Mouse (Mus musculus) kidney, embryonic 14.5 days (tissue): ENCODE results near the gene Tmem8. TPM values are rescaled to one million over a fixed set of nuclear protein-coding genes. Genes with fewer than 3 reads are reported as not detected.

Source experiments
- ATAC-seq: fragments of 200-750 bp; cut with Nextera tagmentation; 2 replicates; pipeline ENCODE4 v1.8.0; 2017; ENCODE audit warnings: moderate number of reproducible peaks, mild to moderate bottlenecking, moderate TSS enrichment, moderate library complexity; ENCODE audit not compliant: low FRiP score, low TSS enrichment
- H3K27ac ChIP-seq: fragments of 300-500 bp; sonication (generic); 2 replicates; pipeline ENCODE4 v1.5.1; 2014; ENCODE audit warnings: low read depth, mild to moderate bottlenecking, low read length, moderate library complexity, mixed read lengths
- H3K27me3 ChIP-seq: fragments of 300-500 bp; sonication (generic); 2 replicates; pipeline ENCODE4 v1.6.1; 2014; ENCODE audit warnings: mild to moderate bottlenecking, low read length; ENCODE audit not compliant: control insufficient read depth, insufficient read depth
- H3K36me3 ChIP-seq: fragments of 300-500 bp; sonication (generic); 2 replicates; pipeline ENCODE4 v1.6.1; 2014; ENCODE audit warnings: low read length, mixed read lengths; ENCODE audit not compliant: control insufficient read depth, insufficient read depth
- H3K4me1 ChIP-seq: fragments of 300-500 bp; sonication (generic); 2 replicates; pipeline ENCODE4 v1.6.1; 2014; ENCODE audit warnings: low read length, mixed read lengths; ENCODE audit not compliant: control insufficient read depth, insufficient read depth
- H3K4me2 ChIP-seq: fragments of 300-500 bp; sonication (generic); replicated peaks from 2 replicates; pipeline ENCODE4 v1.6.1; 2014; ENCODE audit warnings: low read depth, mild to moderate bottlenecking, low read length
- H3K4me3 ChIP-seq: fragments of 300-500 bp; sonication (generic); 2 replicates; pipeline ENCODE4 v1.5.1; 2014; ENCODE audit warnings: mild to moderate bottlenecking, low read length
- H3K9ac ChIP-seq: fragments of 300-500 bp; sonication (generic); 2 replicates; pipeline ENCODE4 v1.6.1; 2014; ENCODE audit warnings: low read depth, mild to moderate bottlenecking, low read length, moderate library complexity
- H3K9me3 ChIP-seq: fragments of 300-500 bp; sonication (generic); 2 replicates; pipeline ENCODE4 v1.6.1; 2016; ENCODE audit warnings: low read length; ENCODE audit not compliant: control insufficient read depth
- WGBS: fragments of 180-500 bp; shearing (Covaris S2); extraction: QIAGEN DNeasy Blood & Tissue Kit; methylation state at CpG from one replicate; pipeline ENCODE4 v1.1.7; 2014; 5-methylcytosine and 5-hydroxymethylcytosine counted together
- polyA plus RNA-seq: library from polyadenylated mRNA; unstranded; fragments of >200 nt; fragmentation: Nextera tagmentation; extraction: Ambion mirVana; gene quantifications from 2 replicates; pipeline ENCODE4 v1.2.1, GENCODE M21; 2014

Tmem8 gene
- polyA plus RNA-seq, 1 experiment from 2014 or later = 2.5 TPM

DNA sequence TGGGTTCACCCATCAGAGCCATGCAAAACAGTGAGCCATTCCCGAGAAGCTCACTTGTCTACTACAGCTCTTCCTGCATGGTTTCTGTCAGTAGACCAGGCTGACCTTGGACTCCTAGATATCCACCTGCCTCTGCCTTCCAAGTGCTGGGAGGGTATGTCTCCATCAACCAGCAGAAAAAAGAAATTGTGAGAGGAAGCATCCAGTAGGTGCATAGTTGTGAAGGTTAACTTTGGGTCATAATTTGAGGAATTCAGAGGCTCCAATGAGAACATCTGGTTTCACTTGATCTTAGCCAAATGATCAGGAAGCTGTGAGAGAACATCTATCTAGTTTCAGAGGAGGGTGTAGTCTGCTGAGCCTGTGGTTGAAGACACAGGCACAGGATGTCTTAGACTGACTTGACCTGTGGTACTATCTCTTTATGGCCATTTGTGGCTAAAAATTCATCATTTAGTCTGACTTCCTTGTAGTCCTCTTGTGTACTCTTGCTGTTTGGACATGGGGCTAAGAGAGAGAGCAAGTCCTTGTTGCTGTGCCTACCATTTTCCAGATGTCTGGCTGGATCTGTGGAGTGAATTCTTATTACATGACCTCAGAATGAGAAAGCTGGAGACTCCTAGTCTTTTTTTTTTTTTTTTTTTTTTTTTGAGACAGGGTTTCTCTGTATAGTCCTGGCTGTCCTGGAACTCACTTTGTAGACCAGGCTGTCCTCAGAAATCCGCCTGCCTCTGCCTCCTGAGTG lies 39.0 kb downstream of the Tmem8 start:
- Histone ChIP-seq H3K4me1 (no peaks in the 10 kb centered on the region), H3K27me3 (no peaks in the 10 kb centered on the region), H3K9ac (no peak overlapping the region), H3K4me2 (no peak overlapping the region), H3K27ac (no peak overlapping the region), H3K9me3 (no peaks in the 10 kb centered on the region), H3K36me3 (peaks cover 40% of the 10 kb centered on the region), H3K4me3 (no peak overlapping the region)
- ATAC-seq = no peak
- 96% methylated on average over 2 of the region's 2 CpGs for WGBS

DNA sequence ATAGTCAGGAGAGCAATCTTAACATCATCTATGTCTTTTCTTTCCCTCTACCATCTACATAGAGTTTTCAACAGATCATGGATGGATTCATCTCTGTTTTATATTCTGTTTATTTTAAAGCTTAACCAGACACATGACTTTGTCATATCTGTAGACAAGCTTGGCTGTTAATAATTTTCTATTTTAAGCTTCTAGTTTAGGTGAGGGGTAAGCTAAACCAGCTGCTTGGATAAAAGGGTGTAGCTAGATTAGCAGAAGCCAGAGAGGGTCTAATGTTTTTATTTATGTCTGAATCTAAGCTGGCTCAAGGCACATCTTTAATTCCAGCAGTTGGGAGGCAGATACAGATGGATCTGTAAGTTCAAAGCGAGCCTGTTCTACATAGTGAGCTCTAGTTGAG lies 49.6 kb downstream of the Tmem8 start:
- Histone ChIP-seq H3K4me2 (no peak overlapping the region), H3K27ac (no peak overlapping the region), H3K4me3 (no peak overlapping the region), H3K27me3 (no peaks in the 10 kb centered on the region), H3K9ac (no peak overlapping the region), H3K4me1 (no peaks in the 10 kb centered on the region), H3K36me3 (no peaks in the 10 kb centered on the region; the same call in 1 of the 2 replicates), H3K9me3 (no peaks in the 10 kb centered on the region)
- ATAC-seq = no peak
- 83% methylated on average over 1 of the region's 1 CpGs for WGBS

DNA sequence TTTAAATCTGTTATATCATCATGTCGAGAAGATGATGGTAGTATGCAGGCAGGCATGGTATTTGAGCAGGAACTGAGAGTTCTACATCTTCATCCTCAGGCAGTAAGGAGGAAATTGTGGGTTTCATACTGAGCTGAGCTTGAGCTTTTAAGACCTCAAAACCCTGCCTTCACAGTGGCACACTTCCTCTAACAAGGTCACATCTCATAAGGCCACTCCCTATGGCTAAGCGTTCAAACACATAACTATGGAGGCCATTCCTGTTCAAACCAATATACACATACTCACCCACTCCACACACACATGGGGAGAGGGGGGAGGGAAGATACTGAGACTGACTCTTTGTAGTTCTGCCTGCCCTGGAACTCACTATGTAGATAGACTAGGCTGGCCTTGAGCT lies 54.9 kb downstream of the Tmem8 start:
- WGBS = 89% methylated on average over 2 of the region's 2 CpGs
- Histone ChIP-seq H3K36me3 (peaks cover 4% of the 10 kb centered on the region; the same call in 1 of the 2 replicates), H3K27ac (no peak overlapping the region), H3K27me3 (no peaks in the 10 kb centered on the region), H3K9me3 (no peaks in the 10 kb centered on the region), H3K4me3 (no peak overlapping the region), H3K9ac (no peak overlapping the region), H3K4me2 (no peak overlapping the region), H3K4me1 (no peaks in the 10 kb centered on the region)
- ATAC-seq = no peak

Other genes starting within 250 kb of the Tmem8 start
- gene Mcrip2, start 244.5 kb upstream of the Tmem8 start, polyA plus RNA-seq = 40.0 and 41.4 TPM in 2 replicates
- gene Mettl26, start 238.2 kb upstream of the Tmem8 start, polyA plus RNA-seq = 83.9 and 85.3 TPM in 2 replicates
- 0.99 and 1.2 TPM in 2 replicates for gene Wfikkn1, start 232.4 kb upstream of the Tmem8 start, polyA plus RNA-seq
- gene Rab40c, start 193.6 kb upstream of the Tmem8 start, polyA plus RNA-seq = 17.2 and 20.4 TPM in 2 replicates
- 51.5 and 77.2 TPM in 2 replicates for gene Pigq, start 168.4 kb upstream of the Tmem8 start, polyA plus RNA-seq
- 0.28 and 0.43 TPM in 2 replicates for gene Nhlrc4, start 168.3 kb upstream of the Tmem8 start, polyA plus RNA-seq
- gene A930017K11Rik, start 160.7 kb upstream of the Tmem8 start, polyA plus RNA-seq = 2.8 and 4.4 TPM in 2 replicates
- gene Capn15, start 127.5 kb upstream of the Tmem8 start, polyA plus RNA-seq = 27.1 and 35.3 TPM in 2 replicates
- gene Rab11fip3, start 43.7 kb upstream of the Tmem8 start, polyA plus RNA-seq = 15.0 and 24.2 TPM in 2 replicates
- 24.6 and 35.1 TPM in 2 replicates for gene Decr2, start 23.0 kb upstream of the Tmem8 start, polyA plus RNA-seq
- 107 and 146 TPM in 2 replicates for gene Nme4, start 17.7 kb upstream of the Tmem8 start, polyA plus RNA-seq
- 225 and 241 TPM in 2 replicates for gene Mrpl28, start 10.2 kb downstream of the Tmem8 start, polyA plus RNA-seq
- gene Axin1, start 25.4 kb downstream of the Tmem8 start, polyA plus RNA-seq = 8.9 and 10.2 TPM in 2 replicates
- 0.38 and 0.46 TPM in 2 replicates for gene Pdia2, start 85.8 kb downstream of the Tmem8 start, polyA plus RNA-seq
- gene Rgs11, start 89.7 kb downstream of the Tmem8 start, polyA plus RNA-seq = 5.2 and 5.9 TPM in 2 replicates
- gene Arhgdig, start 94.5 kb downstream of the Tmem8 start, polyA plus RNA-seq = 6.3 and 6.9 TPM in 2 replicates
- 27.9 and 40.4 TPM in 2 replicates for gene Fam234a, start 130.9 kb downstream of the Tmem8 start, polyA plus RNA-seq
- gene Luc7l, start 139.6 kb downstream of the Tmem8 start, polyA plus RNA-seq = 87.8 and 108 TPM in 2 replicates